Mouse (Mus musculus): ENCODE results near the gene Nell2. TPM values are rescaled to one million over a fixed set of nuclear protein-coding genes. Genes with fewer than 3 reads are reported as not detected.
"Not testable (repeated sequence)": the region's sequence is repeated elsewhere in the genome, so short reads cannot be mapped to it uniquely, and the experiment has no call there.

Gene Nell2
- total RNA-seq (2021), result 100 to 1,000 TPM; 636 to 651 TPM
- long read RNA-seq, transcript Nell2-201 (21 exons, 2,675 nt), result minor isoform, 46 of 636 reads
- long read RNA-seq, transcript Nell2-202 (21 exons, 3,220 nt), result major isoform, 79 of 636 reads
- long read RNA-seq, partial matches to known transcripts, result 277 of 636 reads
- long read RNA-seq, other reads (novel, unspliced or antisense), result 234 of 636 reads

GRCm38 (mm10) chr15:95527948-95528861 lies at the start of gene Nell2:
Gene Nell2 (minus strand): TSS chr15:95528559.
- peak; percentile 70 to 76 for DNase-seq (ENCODE audit: low spot score in 2 of 2)

- DNase-seq (ENCODE audit: low spot score in 2 of 2), result peak; percentile 71 to 73
Observed at GRCm38 (mm10) chr15:95574661-95575060, 46.3 kb upstream of the Nell2 start.

GRCm38 (mm10) chr15:95569606-95570005 lies 41.2 kb upstream of the Nell2 start:
- no peak for DNase-seq (ENCODE audit: low spot score in 2 of 2)

GRCm38 (mm10) chr15:95565160-95565559 lies 36.8 kb upstream of the Nell2 start:
- no peak for DNase-seq (ENCODE audit: low spot score in 2 of 2)

- DNase-seq (ENCODE audit: low spot score in 2 of 2), result no peak
Observed at GRCm38 (mm10) chr15:95561303-95561702, 32.9 kb upstream of the Nell2 start.

GRCm38 (mm10) chr15:95550011-95550410 lies 21.7 kb upstream of the Nell2 start:
- no peak for DNase-seq (ENCODE audit: low spot score in 2 of 2)

- no peak for DNase-seq (ENCODE audit: low spot score in 2 of 2)
Observed at GRCm38 (mm10) chr15:95542632-95543031, 14.3 kb upstream of the Nell2 start.

- DNase-seq (ENCODE audit: low spot score in 2 of 2), result peak in 1 of 2 experiments; percentile 41
Observed at GRCm38 (mm10) chr15:95536724-95537123, 8.4 kb upstream of the Nell2 start.

- peak; percentile 32 to 52 for DNase-seq (ENCODE audit: low spot score in 2 of 2)
Observed at GRCm38 (mm10) chr15:95536230-95536629, 7.9 kb upstream of the Nell2 start.

- no peak for DNase-seq (ENCODE audit: low spot score in 2 of 2)
Observed at GRCm38 (mm10) chr15:95534644-95535043, 6.3 kb upstream of the Nell2 start.

GRCm38 (mm10) chr15:95527461-95527947 lies 855 bp downstream of the Nell2 start:
- peak; percentile 28 to 44 for DNase-seq (ENCODE audit: low spot score in 2 of 2)

- peak in 1 of 2 experiments; percentile 53 for DNase-seq (ENCODE audit: low spot score in 2 of 2)
Observed at GRCm38 (mm10) chr15:95526626-95527411, 1.5 kb downstream of the Nell2 start.

GRCm38 (mm10) chr15:95525997-95526396 lies 2.4 kb downstream of the Nell2 start:
- DNase-seq (ENCODE audit: low spot score in 2 of 2), result peak; percentile 62 to 70

- no peak for DNase-seq (ENCODE audit: low spot score in 2 of 2)
Observed at GRCm38 (mm10) chr15:95518204-95518603, 10.2 kb downstream of the Nell2 start.

- DNase-seq (ENCODE audit: low spot score in 2 of 2), result not testable (repeated sequence)
Observed at GRCm38 (mm10) chr15:95513306-95513705, 15.1 kb downstream of the Nell2 start.

- DNase-seq (ENCODE audit: low spot score in 2 of 2), result no peak
Observed at GRCm38 (mm10) chr15:95495666-95496065, 32.7 kb downstream of the Nell2 start.

- no peak for DNase-seq (ENCODE audit: low spot score in 2 of 2)
Observed at GRCm38 (mm10) chr15:95495193-95495592, 33.2 kb downstream of the Nell2 start.

GRCm38 (mm10) chr15:95492201-95492600 lies 36.2 kb downstream of the Nell2 start:
- DNase-seq (ENCODE audit: low spot score in 2 of 2), result peak in 1 of 2 experiments; percentile 52

GRCm38 (mm10) chr15:95489174-95489573 lies 39.2 kb downstream of the Nell2 start:
- DNase-seq (ENCODE audit: low spot score in 2 of 2), result no peak

- peak in 1 of 2 experiments; percentile 20 for DNase-seq (ENCODE audit: low spot score in 2 of 2)
Observed at GRCm38 (mm10) chr15:95487961-95488360, 40.4 kb downstream of the Nell2 start.

GRCm38 (mm10) chr15:95482002-95482401 lies 46.4 kb downstream of the Nell2 start:
- DNase-seq (ENCODE audit: low spot score in 2 of 2), result no peak
